Mouse (Mus musculus) hindbrain, embryonic 16.5 days (tissue): ENCODE data around the gene Elane. TPM values are rescaled to one million over a fixed set of nuclear protein-coding genes. Genes with fewer than 3 reads are reported as not detected.
A peak's percentile ranks its signal among the peaks of the same experiment; 100 is the strongest.

Source experiments
- ATAC-seq: fragments of 200-750 bp; cut with Nextera tagmentation; 2 replicates; pipeline ENCODE4 v1.8.0; 2017; ENCODE audit warnings: moderate TSS enrichment, moderate library complexity
- H3K27ac ChIP-seq: fragments of 300-500 bp; sonication (generic); 2 replicates; pipeline ENCODE4 v1.5.1; 2014; ENCODE audit warnings: low read depth, mild to moderate bottlenecking, control low read depth, low read length, moderate library complexity
- H3K27me3 ChIP-seq: fragments of 300-500 bp; sonication (generic); replicated peaks from 2 replicates; pipeline ENCODE4 v1.6.1; 2014; ENCODE audit warnings: low read length; ENCODE audit not compliant: control insufficient read depth, insufficient read depth
- H3K36me3 ChIP-seq: fragments of 300-500 bp; sonication (generic); 2 replicates; pipeline ENCODE4 v1.6.1; 2014; ENCODE audit warnings: mild to moderate bottlenecking, low read length, moderate library complexity, mixed read lengths; ENCODE audit not compliant: control insufficient read depth, insufficient read depth
- H3K4me1 ChIP-seq: fragments of 300-500 bp; sonication (generic); 2 replicates; pipeline ENCODE4 v1.6.1; 2014; ENCODE audit warnings: low read depth, low read length; ENCODE audit not compliant: control insufficient read depth, insufficient read depth
- H3K4me2 ChIP-seq: fragments of 300-500 bp; sonication (generic); 2 replicates; pipeline ENCODE4 v1.6.1; 2014; ENCODE audit warnings: mild to moderate bottlenecking, low read length, control low read depth, moderate library complexity
- H3K4me3 ChIP-seq: fragments of 300-500 bp; sonication (generic); 2 replicates; pipeline ENCODE4 v1.5.1; 2014; ENCODE audit warnings: mild to moderate bottlenecking, low read length, control low read depth, moderate library complexity
- H3K9ac ChIP-seq: fragments of 300-500 bp; sonication (generic); 2 replicates; pipeline ENCODE4 v1.6.1; 2014; ENCODE audit warnings: low read depth, mild to moderate bottlenecking, control low read depth, low read length, moderate library complexity
- H3K9me3 ChIP-seq: fragments of 300-500 bp; sonication (generic); 2 replicates; pipeline ENCODE4 v1.6.1; 2014; ENCODE audit warnings: mild to moderate bottlenecking, low read length, moderate library complexity; ENCODE audit not compliant: control insufficient read depth
- WGBS: fragments of 180-500 bp; shearing (Covaris S2); extraction: QIAGEN DNeasy Blood & Tissue Kit; methylation state at CpG from one replicate; pipeline ENCODE4 v1.1.7; 2014; 5-methylcytosine and 5-hydroxymethylcytosine counted together
- polyA plus RNA-seq: library from polyadenylated mRNA; unstranded; fragments of >200 nt; fragmentation: Nextera tagmentation; extraction: Ambion mirVana; gene quantifications from 2 replicates; pipeline ENCODE4 v1.2.1, GENCODE M21; 2015

Elane gene
- polyA plus RNA-seq, 1 experiment from 2014 or later: 0.26 TPM

DNA sequence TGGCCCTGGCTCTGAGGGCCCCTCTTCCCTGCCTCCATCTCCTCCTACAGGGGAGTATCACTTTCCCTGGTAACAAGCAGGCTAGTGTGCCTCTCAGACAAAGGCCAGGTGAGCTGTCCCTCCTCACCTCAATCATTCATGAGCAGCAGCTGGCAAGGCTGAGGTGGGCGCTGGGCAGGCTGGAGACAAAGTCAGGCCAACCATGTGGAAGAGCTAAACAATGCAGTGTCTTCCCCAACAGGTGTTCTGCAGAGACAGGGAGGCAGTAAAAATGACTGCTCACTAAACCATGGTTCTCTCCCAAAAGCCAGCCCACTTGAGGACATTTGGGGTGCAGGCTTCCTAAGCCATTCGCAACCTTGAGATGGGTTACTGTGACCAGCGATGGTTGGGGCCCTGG is 34.4 kb upstream of the Elane start:
- Histone ChIP-seq H3K27me3 (no peaks in the 10 kb centered on the region), H3K9ac (peak overlapping the region; percentile 68), H3K9me3 (no peaks in the 10 kb centered on the region), H3K27ac (peak overlapping the region; percentile 99), H3K4me2 (0 out of 2 replicates have a peak overlapping the region, but pooled peaks have one; percentile 1), H3K4me1 (peaks cover 30% of the 10 kb centered on the region), H3K36me3 (no peaks in the 10 kb centered on the region), H3K4me3 (no peak overlapping the region)
- ATAC-seq: no peak
- 82% methylated on average over 3 of the region's 3 CpGs for WGBS

DNA sequence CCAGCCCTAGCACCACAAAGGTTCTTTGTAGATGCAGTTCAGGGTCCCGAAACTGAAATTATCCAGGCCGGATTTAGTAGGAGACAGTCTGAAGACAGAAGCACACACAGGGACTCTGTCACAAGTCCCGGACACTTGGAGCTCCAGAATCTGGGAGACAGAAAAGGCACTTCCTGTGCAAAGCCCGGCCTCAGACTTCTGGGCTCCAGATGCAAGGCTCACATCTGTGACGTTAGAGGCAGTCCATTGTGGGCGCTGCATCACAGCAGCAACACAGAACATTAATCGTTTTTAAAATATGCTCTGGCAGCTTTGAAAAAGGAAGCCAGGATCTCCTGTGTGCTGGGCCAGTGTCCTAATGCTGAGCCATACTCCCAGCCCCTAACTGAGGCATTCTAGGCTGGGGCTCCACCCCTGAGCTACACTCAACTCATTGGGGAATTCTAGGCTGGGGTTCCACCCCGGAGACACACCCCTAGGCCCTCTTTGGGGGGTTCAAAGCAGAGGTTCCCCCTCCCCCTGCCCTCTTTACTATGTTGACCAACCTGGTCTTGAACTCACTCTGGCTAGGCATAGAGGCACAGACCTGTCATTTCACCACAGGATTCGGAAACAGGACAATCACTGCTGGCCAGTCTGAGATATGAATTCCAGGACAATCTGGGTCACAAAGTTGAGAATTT is 33.8 kb upstream of the Elane start:
- 53% methylated on average over 9 of the region's 9 CpGs for WGBS
- no peak for ATAC-seq

DNA sequence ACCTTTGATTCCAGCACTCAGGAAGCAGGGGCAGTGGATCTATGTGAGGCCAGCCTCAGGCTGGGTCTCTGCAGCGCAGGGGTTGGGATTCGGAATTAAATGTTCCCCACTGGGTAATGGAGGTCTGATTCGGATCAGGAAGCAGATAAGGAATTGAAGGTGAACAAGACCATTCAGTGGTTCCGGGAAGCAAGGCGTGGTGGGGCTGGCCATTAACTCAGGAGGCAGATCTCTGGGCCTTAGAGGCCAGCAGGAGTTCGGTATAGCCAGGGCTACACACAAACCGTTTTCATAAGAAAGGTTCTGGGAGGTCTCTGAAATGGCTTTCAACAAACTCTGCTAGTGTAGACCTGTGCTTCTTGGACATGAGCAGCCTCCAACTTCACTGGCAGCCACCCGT is 33.2 kb upstream of the Elane start:
- no peak for ATAC-seq
- Histone ChIP-seq H3K4me2 (peak overlapping the region; percentile 55), H3K4me1 (peaks cover 42% of the 10 kb centered on the region), H3K9me3 (no peaks in the 10 kb centered on the region), H3K4me3 (peak overlapping the region; percentile 93), H3K36me3 (no peaks in the 10 kb centered on the region), H3K27me3 (no peaks in the 10 kb centered on the region), H3K27ac (peak overlapping the region; percentile 99), H3K9ac (peak overlapping the region; percentile 68)
- WGBS: 14% methylated on average over 8 of the region's 8 CpGs

More for the DNA sequence above, 33.8 kb upstream of the Elane start:
- H3K27ac ChIP-seq: peak overlapping the region; percentile 99
- H3K4me1 ChIP-seq: peaks cover 36% of the 10 kb centered on the region
- H3K4me3 ChIP-seq: peak overlapping the region; percentile 93
- peak overlapping the region; percentile 55 for H3K4me2 ChIP-seq
- no peaks in the 10 kb centered on the region for H3K9me3 ChIP-seq
- no peaks in the 10 kb centered on the region for H3K36me3 ChIP-seq
- peak overlapping the region; percentile 68 for H3K9ac ChIP-seq
- no peaks in the 10 kb centered on the region for H3K27me3 ChIP-seq

DNA sequence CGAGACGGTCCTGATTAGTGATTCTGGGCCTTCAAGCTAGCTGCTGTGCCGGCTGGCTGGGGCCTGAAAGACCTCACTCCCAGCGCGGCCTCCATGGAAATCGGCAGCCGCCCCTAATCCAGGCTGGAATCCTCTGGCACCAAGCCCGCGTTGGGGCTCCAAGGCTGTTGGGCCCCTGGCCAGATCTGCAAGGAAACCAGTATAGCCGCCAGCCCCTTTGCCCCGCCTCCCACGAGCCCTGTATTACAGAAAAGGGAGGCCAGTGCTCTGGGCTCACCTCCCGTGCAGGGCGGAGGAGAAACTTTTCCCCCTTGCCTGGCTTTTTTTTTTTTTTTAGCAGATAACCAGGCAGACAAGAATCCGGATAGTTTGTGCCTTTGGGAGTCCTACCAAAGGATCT is 32.7 kb upstream of the Elane start:
- WGBS: under 1% methylated on average over 15 of the region's 15 CpGs
- H3K9ac ChIP-seq: peak overlapping the region; percentile 68

DNA sequence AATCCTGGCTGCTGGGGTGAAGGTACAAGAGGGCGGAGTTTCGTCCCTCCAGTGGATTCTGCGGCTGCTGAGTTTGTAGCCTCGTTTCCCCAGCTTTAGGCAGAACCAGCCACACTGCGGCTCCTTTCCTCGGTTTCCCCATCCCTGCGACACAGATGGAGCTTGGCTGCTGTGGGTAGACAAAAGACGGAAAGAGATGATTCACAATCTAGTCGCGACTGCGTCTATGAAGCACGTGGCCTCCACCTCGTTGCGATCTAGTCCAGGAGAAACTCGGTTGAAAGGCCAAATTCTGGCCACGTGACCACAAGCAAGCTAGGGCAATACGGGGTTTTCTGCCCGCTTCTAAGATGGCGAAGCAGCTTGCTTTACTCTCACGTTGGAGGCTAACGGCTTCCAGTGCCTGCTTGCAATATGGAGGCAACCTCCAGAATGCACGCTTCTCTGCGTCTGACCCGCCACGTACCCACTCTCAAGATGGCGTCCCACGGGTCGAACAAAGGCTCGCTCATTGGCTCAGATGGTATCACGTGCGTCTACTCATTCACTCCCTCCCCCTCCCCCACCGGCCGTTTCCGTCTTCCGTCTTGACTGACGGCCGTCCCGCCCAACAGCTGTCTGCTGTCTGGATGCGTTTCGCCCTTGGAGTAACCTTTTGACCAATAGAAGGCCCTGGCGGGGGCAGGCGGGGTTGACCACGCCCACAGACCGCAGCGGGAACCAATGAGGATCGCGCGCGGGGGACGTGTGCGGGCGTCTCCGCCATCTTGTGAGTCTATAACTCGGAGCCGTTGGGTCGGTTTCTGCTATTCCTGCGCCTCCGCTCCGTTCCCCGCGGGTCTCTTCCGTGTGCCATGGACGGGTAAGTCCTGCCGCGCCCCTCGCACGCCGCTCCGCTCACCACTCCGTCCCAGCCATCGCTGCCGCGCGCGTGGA is 31.9 kb upstream of the Elane start, which contains the start of gene Ptbp1:
Gene Ptbp1, plus strand, starts transcription at position 568 of the 936 bp plus-strand sequence.
- H3K36me3 ChIP-seq: peaks cover under 1% of the 10 kb centered on the region
- H3K27ac ChIP-seq: peak within 1 kb of the TSS; percentile 100
- H3K4me3 ChIP-seq: peak within 1 kb of the TSS; percentile 93
- no peaks in the 10 kb centered on the region for H3K27me3 ChIP-seq
- peak; percentile 95 for ATAC-seq
- H3K4me2 ChIP-seq: peak within 1 kb of the TSS; percentile 76
- H3K9ac ChIP-seq: peak within 1 kb of the TSS; percentile 97
- peaks cover 54% of the 10 kb centered on the region for H3K4me1 ChIP-seq
- WGBS: under 1% methylated on average over 74 of the region's 75 CpGs
- no peaks in the 10 kb centered on the region for H3K9me3 ChIP-seq

More for the DNA sequence above, 32.7 kb upstream of the Elane start:
- Histone ChIP-seq H3K4me2 (peak overlapping the region; percentile 55), H3K27me3 (no peaks in the 10 kb centered on the region), H3K9me3 (no peaks in the 10 kb centered on the region), H3K4me1 (peaks cover 47% of the 10 kb centered on the region), H3K4me3 (peak overlapping the region; percentile 93), H3K27ac (peak overlapping the region; percentile 99), H3K36me3 (no peaks in the 10 kb centered on the region)
- ATAC-seq: peak; percentile 43

DNA sequence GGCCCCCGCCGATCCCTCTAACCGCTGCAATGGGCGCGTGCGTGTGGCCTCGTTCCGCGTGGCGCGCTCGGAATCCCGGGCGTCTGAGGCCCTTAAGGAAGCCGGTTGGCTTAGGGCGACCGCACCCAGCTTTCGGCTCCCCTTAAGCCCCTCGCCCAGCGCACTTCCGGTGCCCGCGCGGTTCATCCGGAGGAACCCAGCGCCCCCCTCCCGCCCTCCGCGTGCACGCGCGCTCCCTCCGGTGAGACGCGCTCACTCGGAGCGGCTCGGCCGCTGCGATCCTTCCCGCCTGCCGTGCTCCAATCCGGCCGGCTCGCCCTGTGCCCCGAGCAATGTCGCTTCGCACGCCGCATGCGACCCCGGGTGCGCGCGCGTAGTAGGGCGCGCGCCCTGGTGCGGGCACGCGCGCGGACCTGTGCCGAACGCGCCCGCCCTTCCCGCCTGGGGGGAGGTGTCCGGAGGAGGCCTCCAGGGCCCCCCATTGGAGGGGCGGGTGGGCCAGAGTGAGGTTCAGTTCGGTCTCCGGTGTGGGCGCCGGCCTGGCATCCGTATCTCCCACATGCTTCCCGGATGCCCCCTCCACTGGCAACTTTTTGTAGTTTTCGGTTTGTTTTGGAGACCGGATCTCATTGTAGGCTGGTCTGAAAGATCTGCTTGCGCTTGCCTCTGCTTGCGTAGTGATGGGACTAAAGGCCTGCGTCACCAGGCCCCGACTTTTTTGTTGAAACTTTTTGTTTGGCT is 31.1 kb upstream of the Elane start:
- Histone ChIP-seq H3K4me2 (peak overlapping the region; percentile 76), H3K9ac (peak overlapping the region; percentile 97), H3K27me3 (no peaks in the 10 kb centered on the region), H3K4me3 (peak overlapping the region; percentile 93), H3K4me1 (peaks cover 61% of the 10 kb centered on the region), H3K9me3 (no peaks in the 10 kb centered on the region), H3K36me3 (peaks cover 9% of the 10 kb centered on the region), H3K27ac (peak overlapping the region; percentile 100)
- under 1% methylated on average over 82 of the region's 83 CpGs for WGBS
- ATAC-seq: peak; percentile 6

DNA sequence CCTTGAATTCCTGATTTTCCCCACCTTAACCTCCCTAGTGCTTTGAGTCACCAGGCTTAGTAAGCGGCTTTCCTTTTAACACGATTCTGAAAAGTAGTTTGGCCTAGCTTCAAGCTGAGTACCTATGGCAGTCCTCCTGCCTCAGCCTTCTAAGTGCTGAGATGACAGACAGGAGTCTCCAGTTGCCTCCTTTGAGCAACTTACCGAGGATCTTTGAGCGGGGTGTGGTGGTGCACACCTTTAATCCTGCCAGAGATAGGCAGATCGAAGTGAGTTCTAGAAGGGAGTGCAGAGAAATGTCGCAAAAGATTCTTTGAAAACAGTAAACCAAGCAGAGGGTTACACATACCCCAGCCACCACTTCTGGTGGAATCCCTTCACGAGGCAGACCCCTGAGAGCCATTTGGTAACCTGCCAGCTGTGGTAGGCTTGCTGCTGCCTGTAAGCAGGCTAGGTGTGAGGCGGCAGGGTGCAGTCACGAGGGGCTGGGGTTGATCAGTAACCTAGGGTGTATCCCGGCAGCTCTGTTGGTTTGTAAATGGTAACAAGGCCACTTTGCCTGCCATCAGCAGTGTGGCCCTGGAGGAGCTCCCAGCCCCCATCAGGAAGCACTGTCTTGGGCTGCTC is 30.4 kb upstream of the Elane start:
- H3K27ac ChIP-seq: peak overlapping the region; percentile 100

DNA sequence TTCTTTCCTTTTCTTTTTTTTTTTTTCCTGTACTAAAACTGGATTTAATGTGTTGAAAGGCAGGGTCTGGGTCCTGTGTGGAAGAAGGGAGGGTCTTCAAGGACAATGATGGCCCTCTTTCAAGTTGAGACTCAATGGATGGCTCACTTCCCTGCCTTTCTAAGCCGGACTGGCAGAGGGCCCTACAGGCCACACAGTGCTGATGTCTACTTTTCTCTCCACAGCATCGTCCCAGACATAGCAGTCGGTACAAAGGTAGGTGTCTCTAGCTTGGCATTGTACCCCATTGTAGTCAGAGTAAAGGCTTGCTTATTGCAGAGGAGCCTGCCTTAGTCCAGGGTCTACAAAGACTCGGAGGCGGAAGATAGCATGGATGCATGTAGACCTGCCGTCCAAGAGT is 29.8 kb upstream of the Elane start:
- H3K4me1 ChIP-seq: peaks cover 61% of the 10 kb centered on the region
- H3K27me3 ChIP-seq: no peaks in the 10 kb centered on the region
- ATAC-seq: no peak
- H3K36me3 ChIP-seq: peaks cover 22% of the 10 kb centered on the region
- H3K9me3 ChIP-seq: no peaks in the 10 kb centered on the region
- WGBS: 32% methylated on average over 6 of the region's 6 CpGs
- peak overlapping the region; percentile 76 for H3K4me2 ChIP-seq
- H3K9ac ChIP-seq: peak overlapping the region; percentile 97
- peak overlapping the region; percentile 13; the same call in 1 of the 2 replicates for H3K27ac ChIP-seq
- peak overlapping the region; percentile 93 for H3K4me3 ChIP-seq

More for the DNA sequence above, 30.4 kb upstream of the Elane start:
- Histone ChIP-seq H3K4me1 (peaks cover 61% of the 10 kb centered on the region), H3K4me3 (peak overlapping the region; percentile 93), H3K9me3 (no peaks in the 10 kb centered on the region), H3K36me3 (peaks cover 16% of the 10 kb centered on the region), H3K27me3 (no peaks in the 10 kb centered on the region), H3K4me2 (peak overlapping the region; percentile 76), H3K9ac (peak overlapping the region; percentile 97)
- WGBS: 2% methylated on average over 10 of the region's 10 CpGs
- ATAC-seq: no peak
